Comparison of ENCODE assay signal across 7 mouse cellular contexts in genomic region chr17:27240556-27241457, GRCm38 (mm10). TPM values are rescaled to one million over a fixed set of nuclear protein-coding genes. Genes with fewer than 3 reads are reported as not detected.
DNase-seq lines count a peak whose midpoint lies in the region; ATAC-seq and TF ChIP-seq lines count a peak whose summit lies in the region.

No protein-coding gene starts in this region.

- no peak overlapping the region for H3K4me2 ChIP-seq in heart, postnatal 0 days (ENCODE audit: low read depth, low read length)
- no peak overlapping the region for H3K4me2 ChIP-seq in stomach, embryonic 16.5 days (ENCODE audit: low read depth, low read length)
- H3K4me2 ChIP-seq in kidney, embryonic 15.5 days = no peak overlapping the region

- peaks cover 37% of the 10 kb centered on the region for H3K4me1 ChIP-seq in forebrain, embryonic 10.5 days
- peaks cover 31% of the 10 kb centered on the region for H3K4me1 ChIP-seq in heart, postnatal 0 days (ENCODE audit: control insufficient read depth, insufficient read depth)
- peaks cover 8% of the 10 kb centered on the region for H3K4me1 ChIP-seq in stomach, embryonic 16.5 days (ENCODE audit: control insufficient read depth, insufficient read depth, low read length)
- 0 out of 2 replicates have a peak, but pooled peaks cover 10% of the 10 kb centered on the region for H3K4me1 ChIP-seq in kidney, embryonic 15.5 days

- peak; percentile 54 for ATAC-seq in heart, postnatal 0 days (ENCODE audit: insufficient read depth, low read depth)
- peak; percentile 68; the same call in 1 of the 2 replicates for ATAC-seq in stomach, embryonic 16.5 days (ENCODE audit: insufficient read depth, low FRiP score)
- no peak for ATAC-seq in kidney, embryonic 15.5 days (replicated peaks; ENCODE audit: low FRiP score)

- no peak overlapping the region for H3K4me3 ChIP-seq in forebrain, embryonic 10.5 days
- H3K4me3 ChIP-seq in heart, postnatal 0 days (ENCODE audit: low read depth, low read length) = no peak overlapping the region
- no peak overlapping the region for H3K4me3 ChIP-seq in stomach, embryonic 16.5 days (replicated peaks; ENCODE audit: low read length)
- no peak overlapping the region for H3K4me3 ChIP-seq in kidney, embryonic 15.5 days (replicated peaks)

- TF ChIP-seq CTCF in heart, postnatal 0 days (IDR thresholded peaks at IDR 0.05; ENCODE audit: low read depth) = no peak

- 0 out of 2 replicates have a peak, but pooled peaks cover 9% of the 10 kb centered on the region for H3K27me3 ChIP-seq in forebrain, embryonic 10.5 days (ENCODE audit: poor library complexity, severe bottlenecking)
- H3K27me3 ChIP-seq in heart, postnatal 0 days (ENCODE audit: control insufficient read depth, insufficient read depth, low read length) = peaks cover 5% of the 10 kb centered on the region; the same call in 1 of the 2 replicates
- no peaks in the 10 kb centered on the region for H3K27me3 ChIP-seq in stomach, embryonic 16.5 days (ENCODE audit: control insufficient read depth, insufficient read depth, low read length)
- H3K27me3 ChIP-seq in kidney, embryonic 15.5 days = no peaks in the 10 kb centered on the region

- H3K27ac ChIP-seq in forebrain, embryonic 10.5 days = peak overlapping the region; percentile 26; the same call in 1 of the 2 replicates
- H3K27ac ChIP-seq in heart, postnatal 0 days (ENCODE audit: low read depth) = no peak overlapping the region
- H3K27ac ChIP-seq in stomach, embryonic 16.5 days (ENCODE audit: low read length) = no peak overlapping the region
- H3K27ac ChIP-seq in kidney, embryonic 15.5 days = no peak overlapping the region

- no peaks in the 10 kb centered on the region for H3K36me3 ChIP-seq in forebrain, embryonic 10.5 days (replicated peaks)
- H3K36me3 ChIP-seq in heart, postnatal 0 days (replicated peaks; ENCODE audit: control insufficient read depth, insufficient read depth, low read length) = no peaks in the 10 kb centered on the region
- no peaks in the 10 kb centered on the region for H3K36me3 ChIP-seq in stomach, embryonic 16.5 days (ENCODE audit: control insufficient read depth, insufficient read depth, low read length)
- no peaks in the 10 kb centered on the region for H3K36me3 ChIP-seq in kidney, embryonic 15.5 days

- no peak overlapping the region for H3K9ac ChIP-seq in heart, postnatal 0 days (replicated peaks; ENCODE audit: low read depth, low read length)
- no peak overlapping the region for H3K9ac ChIP-seq in stomach, embryonic 16.5 days (ENCODE audit: low read length)
- no peak overlapping the region for H3K9ac ChIP-seq in kidney, embryonic 15.5 days

- peak; percentile 63; the same call in 1 of the 2 replicates for TF ChIP-seq EP300 in heart, postnatal 0 days (IDR thresholded peaks at IDR 0.05; ENCODE audit: low read depth)

- DNase-seq in MN1 (ENCODE audit: low spot score) = peak; percentile 77
- peak; percentile 36 for DNase-seq in adrenal gland, adult 8-10 months
- no peak for DNase-seq in forebrain, embryonic 10.5 days (ENCODE audit: extremely low spot score, low spot score)
- DNase-seq in heart, postnatal 0 days (ENCODE audit: low spot score) = peak; percentile 67
- peak; percentile 85 for DNase-seq in lung, postnatal 10 days

- WGBS in forebrain, embryonic 10.5 days = 30% methylated on average over 15 of the region's 15 CpGs
- WGBS in heart, postnatal 0 days = 29% methylated on average over 15 of the region's 15 CpGs
- WGBS in stomach, embryonic 16.5 days = 28% methylated on average over 15 of the region's 15 CpGs
- WGBS in kidney, embryonic 15.5 days = 50% methylated on average over 15 of the region's 15 CpGs

- no peaks in the 10 kb centered on the region for H3K9me3 ChIP-seq in forebrain, embryonic 10.5 days
- H3K9me3 ChIP-seq in heart, postnatal 0 days (replicated peaks; ENCODE audit: control insufficient read depth, low read length) = no peaks in the 10 kb centered on the region
- no peaks in the 10 kb centered on the region for H3K9me3 ChIP-seq in stomach, embryonic 16.5 days (replicated peaks; ENCODE audit: control insufficient read depth, low read length)
- H3K9me3 ChIP-seq in kidney, embryonic 15.5 days (replicated peaks) = no peaks in the 10 kb centered on the region

RNA-seq across cellular contexts. Expression of gene Lemd2, which starts 36.5 kb away (rescaled TPM):
- 10 to 100 TPM; 58.3 to 93.1 (median 76.5) TPM for total RNA-seq in adrenal gland, adult 8-10 months (2022)
- polyA plus RNA-seq in forebrain, embryonic 10.5 days (2016; fragmentation: Nextera tagmentation; extraction: Ambion mirVana) = 14.8 TPM in 2 replicates
- total RNA-seq in heart, postnatal 0 days (2014; rRNA removed; ENCODE audit: low replicate concordance) = 40.2 and 45.4 TPM in 2 replicates
- 6.5 and 7.1 TPM in 2 replicates for polyA plus RNA-seq in heart, postnatal 0 days (2015; fragmentation: Nextera tagmentation; extraction: Ambion mirVana)
- polyA plus RNA-seq in stomach, embryonic 16.5 days (2015; fragmentation: Nextera tagmentation; extraction: Ambion mirVana) = 8.2 and 9.5 TPM in 2 replicates
- polyA plus RNA-seq in kidney, embryonic 15.5 days (2015; fragmentation: Nextera tagmentation; extraction: Ambion mirVana) = 13.3 and 16.7 TPM in 2 replicates
